Mouse (Mus musculus) naive thymus-derived CD4-positive, alpha-beta T cell, adult 2 months (primary cell): ENCODE results near the gene Large1.

ENCODE experiments used
- DNase-seq: peaks from one replicate; pipeline ENCODE4 v3.0.0-alpha.2; 2011; ENCODE audit warnings: low read depth

The Large1 gene

DNA sequence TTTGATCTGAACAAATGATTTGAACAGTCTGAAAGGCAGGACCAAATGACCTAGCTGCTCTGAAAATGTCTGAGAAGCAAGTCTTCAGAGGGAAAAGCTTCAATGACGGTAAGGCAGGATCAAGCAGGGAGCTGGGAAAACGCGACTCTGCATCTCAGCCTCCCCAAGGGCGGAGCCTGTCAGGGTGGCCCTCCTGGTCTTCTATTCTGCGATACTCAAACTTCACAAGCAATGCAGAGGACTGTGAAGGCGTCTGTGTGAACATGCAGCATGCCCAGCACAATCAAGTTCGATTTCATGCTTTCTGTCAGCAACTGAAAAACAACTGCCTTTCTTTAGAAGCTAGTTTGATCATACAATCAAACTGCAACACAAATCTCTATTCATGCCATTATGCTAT lies 586.6 kb downstream of the Large1 start:
- no peak for DNase-seq

GRCm38 (mm10) chr8:72765696-72766095 lies 587.6 kb downstream of the Large1 start:
- no peak for DNase-seq
